Mouse (Mus musculus) brain, embryonic 18.5 days (tissue): ENCODE measurements around the gene 4933405L10Rik.

Experiments
- DNase-seq: peaks from one replicate; pipeline ENCODE4 v3.0.0-alpha.2; 2012; ENCODE audit warnings: low read depth, low spot score

4933405L10Rik gene

DNA sequence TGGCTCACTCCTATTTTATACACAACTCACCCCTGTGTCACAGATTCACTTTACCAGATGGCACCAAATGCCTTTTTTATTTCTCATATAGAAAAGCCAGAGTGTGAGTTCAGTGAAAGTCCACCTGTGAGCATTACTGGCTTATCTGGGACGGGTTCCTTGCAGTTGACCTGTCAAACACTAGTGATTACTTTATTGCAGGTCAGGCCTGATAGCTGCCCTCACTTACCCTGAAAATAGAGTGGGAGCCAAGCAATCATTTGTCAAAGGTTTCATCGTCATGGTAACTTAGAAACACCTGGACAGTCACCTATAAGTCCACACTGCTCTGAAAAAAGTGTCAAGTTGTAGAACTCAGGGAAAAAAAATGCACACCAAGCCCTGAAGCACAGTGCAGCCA, 47.2 kb downstream of the 4933405L10Rik start:
- no peak for DNase-seq

DNA sequence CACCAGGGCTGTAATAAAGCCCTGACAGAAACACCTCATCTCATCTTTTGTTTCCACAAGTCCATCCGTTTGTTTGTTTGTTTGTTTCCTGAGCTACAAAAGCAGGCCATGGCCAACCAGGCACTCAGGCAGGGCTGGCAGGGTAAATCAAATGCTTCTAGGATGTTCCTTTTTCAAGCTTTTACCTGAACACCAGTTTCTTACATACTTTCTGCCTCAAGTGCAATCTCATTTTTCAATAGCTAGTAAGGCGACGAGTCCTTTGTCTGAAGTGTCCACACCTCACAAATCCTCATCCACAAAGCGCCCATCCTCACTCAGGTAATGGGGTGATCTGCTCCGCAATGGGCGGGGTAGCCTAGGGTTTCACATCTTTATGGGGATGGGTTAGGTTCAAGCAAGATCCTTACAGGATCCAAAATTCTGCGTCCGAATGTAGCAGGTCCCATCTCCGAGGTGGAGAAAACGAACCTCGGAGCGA, 50.4 kb downstream of the 4933405L10Rik start:
- DNase-seq = peak; percentile 8

- DNase-seq = peak; percentile 93
Measured at GRCm38 (mm10) chr8:105758277-105759108, 51.0 kb downstream of the 4933405L10Rik start, which contains the start of gene Gfod2. Gene Gfod2 (minus strand): TSS chr8:105758664.
